Comparison of ENCODE assay signal across 33 mouse cellular contexts in genomic region chr10:28986203-28986602, GRCm38 (mm10). TPM values are rescaled to one million over a fixed set of nuclear protein-coding genes. Genes with fewer than 3 reads are reported as not detected.
"Had no signal": no experiment of that assay in that cellular context is flagged by ENCODE, and none has a peak within 500 bp of the region (broad histone marks: within the 10 kb centered on the region; RNA-seq: fewer than 3 reads in every experiment).

2310057J18Rik (minus strand) TSS chr10:28986303.

- H3K27ac ChIP-seq: embryonic facial prominence, embryonic 10.5 days; embryonic facial prominence, embryonic 12.5 days; embryonic facial prominence, embryonic 13.5 days; embryonic facial prominence, embryonic 15.5 days; forebrain, embryonic 10.5 days; forebrain, embryonic 12.5 days; forebrain, embryonic 13.5 days; forebrain, embryonic 15.5 days; gastrocnemius, adult 2 months; heart, adult 2 months had no signal

- H3K4me1 ChIP-seq: embryonic facial prominence, embryonic 10.5 days; embryonic facial prominence, embryonic 12.5 days; embryonic facial prominence, embryonic 13.5 days; embryonic facial prominence, embryonic 15.5 days; forebrain, embryonic 10.5 days; forebrain, embryonic 12.5 days; forebrain, embryonic 13.5 days; forebrain, embryonic 15.5 days had no signal

- H3K36me3 ChIP-seq: embryonic facial prominence, embryonic 10.5 days; embryonic facial prominence, embryonic 12.5 days; embryonic facial prominence, embryonic 13.5 days; embryonic facial prominence, embryonic 15.5 days; forebrain, embryonic 10.5 days; forebrain, embryonic 12.5 days; forebrain, embryonic 15.5 days had no signal

- DNase-seq: cerebellum, adult 8-10 months; cerebellum, adult 9-10 months; cerebellum, adult 9-11 months; cerebellum, postnatal 10 days; cerebellum, postnatal 14 days; cerebellum, postnatal 25 days; cerebellum, postnatal 36 days; embryo, embryonic 11 days; forebrain, postnatal 0 days; gastrocnemius, adult 2 months; gastrocnemius, postnatal 10 days; gastrocnemius, postnatal 14 days; gastrocnemius, postnatal 25 days; gastrocnemius, postnatal 36 days; heart, adult 18-20 months; heart, adult 2 months had no signal

- H3K4me3 ChIP-seq: embryonic facial prominence, embryonic 10.5 days; embryonic facial prominence, embryonic 12.5 days; embryonic facial prominence, embryonic 13.5 days; embryonic facial prominence, embryonic 15.5 days; erythroblast, embryonic 14.5 days; forebrain, embryonic 10.5 days; forebrain, embryonic 12.5 days; forebrain, embryonic 13.5 days; forebrain, embryonic 15.5 days; gastrocnemius, adult 2 months; heart, adult 2 months had no signal

- H3K27me3 ChIP-seq: embryonic facial prominence, embryonic 12.5 days; embryonic facial prominence, embryonic 13.5 days; embryonic facial prominence, embryonic 15.5 days; forebrain, embryonic 12.5 days; forebrain, embryonic 13.5 days; forebrain, embryonic 15.5 days had no signal

- H3K9me3 ChIP-seq: embryonic facial prominence, embryonic 10.5 days; embryonic facial prominence, embryonic 12.5 days; embryonic facial prominence, embryonic 13.5 days; embryonic facial prominence, embryonic 15.5 days; forebrain, embryonic 10.5 days; forebrain, embryonic 12.5 days; forebrain, embryonic 13.5 days; forebrain, embryonic 15.5 days had no signal

RNA-seq across cellular contexts. Expression of gene 2310057J18Rik, which starts in this region (rescaled TPM):
- polyA plus RNA-seq: cortical plate, adult 2 months; embryonic facial prominence, embryonic 10.5 days; embryonic facial prominence, embryonic 11.5 days; embryonic facial prominence, embryonic 12.5 days; embryonic facial prominence, embryonic 13.5 days; embryonic facial prominence, embryonic 14.5 days; embryonic facial prominence, embryonic 15.5 days; erythroblast, embryonic 14.5 days; forebrain, embryonic 10.5 days; forebrain, embryonic 11.5 days; forebrain, embryonic 12.5 days; forebrain, embryonic 13.5 days; forebrain, embryonic 14.5 days; forebrain, embryonic 15.5 days; forebrain, embryonic 16.5 days; forebrain, postnatal 0 days; frontal cortex, adult 2 months; gonadal fat pad, adult 2 months; heart, adult 2 months had no signal
